Comparison of ENCODE assay signal across 15 mouse cellular contexts in the genomic region with DNA sequence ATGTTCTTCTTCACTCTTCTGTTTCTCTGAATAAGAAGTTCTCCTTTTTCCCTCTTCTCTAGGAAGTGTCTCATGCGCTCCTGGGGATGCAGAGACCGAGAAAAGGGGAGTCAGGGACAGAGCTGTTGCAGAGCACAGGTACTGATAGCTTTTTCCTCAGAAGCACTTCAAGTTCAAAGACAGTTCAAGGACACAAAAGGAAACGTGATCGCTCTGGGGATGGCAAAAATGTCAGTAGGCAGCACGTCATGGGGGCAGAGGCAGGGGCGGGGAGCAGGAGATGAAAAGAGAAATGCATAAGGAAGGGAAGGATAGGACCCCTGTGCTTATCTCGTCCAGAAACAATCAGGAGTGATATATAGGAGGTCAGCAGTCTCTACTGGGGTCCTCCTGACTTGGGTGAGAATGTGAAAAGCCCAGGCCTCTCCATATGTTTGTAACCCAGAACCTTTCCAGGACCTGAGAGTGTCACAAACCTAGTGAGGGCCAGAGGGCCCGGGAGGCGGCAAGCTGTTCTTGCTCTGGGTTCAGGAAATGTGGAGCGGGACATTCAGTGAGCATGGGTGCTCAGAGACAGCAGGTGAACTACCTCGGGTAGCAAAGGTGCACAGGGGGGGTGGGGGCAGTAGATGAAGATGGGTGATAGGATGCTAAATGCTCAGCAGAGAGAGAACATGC. TPM values are rescaled to one million over a fixed set of nuclear protein-coding genes. Genes with fewer than 3 reads are reported as not detected.
DNase-seq lines count a peak whose midpoint lies in the region; ATAC-seq and TF ChIP-seq lines count a peak whose summit lies in the region.
"Had no signal": no experiment of that assay in that cellular context is flagged by ENCODE, and none has a peak within 500 bp of the region (broad histone marks: within the 10 kb centered on the region; RNA-seq: fewer than 3 reads in every experiment).

No protein-coding gene starts in this region.

- intact Hi-C loops in heart, postnatal 25 days (cut with DNase I) = no loop called here

- H3K9ac ChIP-seq in heart, postnatal 0 days (replicated peaks; ENCODE audit: low read depth, low read length) = no peak overlapping the region
- H3K9ac ChIP-seq in limb, embryonic 14.5 days (ENCODE audit: low read depth, low read length, severe bottlenecking) = no peak overlapping the region

- no peaks in the 10 kb centered on the region for H3K9me3 ChIP-seq in heart, postnatal 0 days (replicated peaks; ENCODE audit: control insufficient read depth, low read length)
- H3K9me3 ChIP-seq in forebrain, embryonic 10.5 days = no peaks in the 10 kb centered on the region
- no peaks in the 10 kb centered on the region for H3K9me3 ChIP-seq in limb, embryonic 14.5 days (ENCODE audit: control insufficient read depth, low read length)

- WGBS in heart, postnatal 0 days = 27% methylated on average over 11 of the region's 11 CpGs
- 49% methylated on average over 11 of the region's 11 CpGs for WGBS in forebrain, embryonic 10.5 days
- WGBS in limb, embryonic 14.5 days = 43% methylated on average over 11 of the region's 11 CpGs

- peak; percentile 20; the same call in 1 of the 2 replicates for ATAC-seq in heart, postnatal 0 days (ENCODE audit: insufficient read depth, low read depth)
- no peak for ATAC-seq in limb, embryonic 14.5 days (ENCODE audit: low FRiP score, low read depth)
- no peak for ATAC-seq in granulocyte monocyte progenitor cell, adult 5-6 weeks (replicated peaks; ENCODE audit: poor library complexity, severe bottlenecking)

- no peak overlapping the region for H3K4me3 ChIP-seq in heart, postnatal 0 days (ENCODE audit: low read depth, low read length)
- peak overlapping the region; percentile 30 for H3K4me3 ChIP-seq in forebrain, embryonic 10.5 days
- no peak overlapping the region for H3K4me3 ChIP-seq in limb, embryonic 14.5 days (replicated peaks; ENCODE audit: low read length)
- H3K4me3 ChIP-seq: erythroblast, embryonic 14.5 days had no signal

- TF ChIP-seq CTCF in heart, postnatal 0 days (IDR thresholded peaks at IDR 0.05; ENCODE audit: low read depth) = no peak

- no peaks in the 10 kb centered on the region for H3K27me3 ChIP-seq in heart, postnatal 0 days (ENCODE audit: control insufficient read depth, insufficient read depth, low read length)
- H3K27me3 ChIP-seq in forebrain, embryonic 10.5 days (ENCODE audit: poor library complexity, severe bottlenecking) = no peaks in the 10 kb centered on the region
- H3K27me3 ChIP-seq in limb, embryonic 14.5 days (ENCODE audit: control insufficient read depth, insufficient read depth, low read length) = no peaks in the 10 kb centered on the region
- H3K27me3 ChIP-seq: CH12.LX had no signal

- H3K27ac ChIP-seq in heart, postnatal 0 days (ENCODE audit: low read depth) = no peak overlapping the region
- no peak overlapping the region for H3K27ac ChIP-seq in forebrain, embryonic 10.5 days
- H3K27ac ChIP-seq in limb, embryonic 14.5 days (replicated peaks; ENCODE audit: low read depth, low read length) = no peak overlapping the region

- no peaks in the 10 kb centered on the region for H3K36me3 ChIP-seq in heart, postnatal 0 days (replicated peaks; ENCODE audit: control insufficient read depth, insufficient read depth, low read length)
- H3K36me3 ChIP-seq in forebrain, embryonic 10.5 days (replicated peaks) = no peaks in the 10 kb centered on the region
- H3K36me3 ChIP-seq in limb, embryonic 14.5 days (ENCODE audit: control insufficient read depth, insufficient read depth, low read length) = no peaks in the 10 kb centered on the region

- no peak for DNase-seq in heart, postnatal 0 days (ENCODE audit: low spot score)
- no peak for DNase-seq in heart, postnatal 25 days (ENCODE audit: low spot score)
- DNase-seq in ES-CJ7 (ENCODE audit: low read depth, low spot score) = peak; percentile 57
- no peak for DNase-seq in forebrain, embryonic 10.5 days (ENCODE audit: extremely low spot score, low spot score)
- no peak for DNase-seq in limb, embryonic 14.5 days (ENCODE audit: low spot score)
- no peak for DNase-seq in urinary bladder, postnatal 14 days (ENCODE audit: low spot score)
- DNase-seq in right cerebral cortex, postnatal 25 days = no peak
- DNase-seq: cerebellum, adult 11-12 months; layer of hippocampus, adult 9-11 months had no signal

- no peaks in the 10 kb centered on the region for H3K4me1 ChIP-seq in heart, postnatal 0 days (ENCODE audit: control insufficient read depth, insufficient read depth)
- peaks cover 11% of the 10 kb centered on the region for H3K4me1 ChIP-seq in forebrain, embryonic 10.5 days
- peaks cover 4% of the 10 kb centered on the region; the same call in 1 of the 2 replicates for H3K4me1 ChIP-seq in limb, embryonic 14.5 days (ENCODE audit: control insufficient read depth, insufficient read depth, low read length)

- TF ChIP-seq EP300 in heart, postnatal 0 days (IDR thresholded peaks at IDR 0.05; ENCODE audit: low read depth) = no peak

- TF ChIP-seq POLR2A in limb, embryonic 14.5 days (IDR thresholded peaks at IDR 0.05; ENCODE audit: borderline replicate concordance, extremely low read depth, insufficient read depth, insufficient read length) = no peak

- H3K4me2 ChIP-seq in heart, postnatal 0 days (ENCODE audit: low read depth, low read length) = no peak overlapping the region
- H3K4me2 ChIP-seq in limb, embryonic 14.5 days (replicated peaks; ENCODE audit: low read depth, low read length, severe bottlenecking) = peak overlapping the region; percentile 8; the same call in 1 of the 2 replicates

RNA-seq across cellular contexts. Expression of a gene that starts 0.5 kb away (rescaled TPM):
- 0.50 TPM in 1 of 2 replicates, not detected in the other for total RNA-seq in heart, postnatal 0 days (2014; rRNA removed; ENCODE audit: low replicate concordance)
- 0.78 and 0.90 TPM in 2 replicates for polyA plus RNA-seq in heart, postnatal 0 days (2015; fragmentation: Nextera tagmentation; extraction: Ambion mirVana)
- not detected for total RNA-seq in heart, postnatal 25 days (2021)
- polyA plus RNA-seq in forebrain, embryonic 10.5 days (2016; fragmentation: Nextera tagmentation; extraction: Ambion mirVana) = 0.12 TPM in 1 of 2 replicates, not detected in the other
- 0.54 and 0.82 TPM in 2 replicates for polyA plus RNA-seq in limb, embryonic 14.5 days (2012; rRNA removed)
- polyA plus RNA-seq in limb, embryonic 14.5 days (2014; fragmentation: Nextera tagmentation; extraction: Ambion mirVana) = 0.28 and 0.29 TPM in 2 replicates
- not detected in 2 replicates for total RNA-seq in granulocyte monocyte progenitor cell, adult 5-6 weeks (2014; fragmentation: Nextera tagmentation)
- not detected in 2 replicates for total RNA-seq in granulocyte monocyte progenitor cell, adult 5-6 weeks (2017)
- total RNA-seq: neutrophil, adult 5-6 weeks had no signal
- polyA plus RNA-seq: erythroblast, embryonic 14.5 days; liver, embryonic 16.5 days; spleen, adult 2 months had no signal

RNA-seq across cellular contexts. Expression of a gene that starts 48.6 kb away (rescaled TPM):
- 4.3 and 4.6 TPM in 2 replicates for total RNA-seq in heart, postnatal 0 days (2014; rRNA removed; ENCODE audit: low replicate concordance)
- 3.2 and 3.3 TPM in 2 replicates for polyA plus RNA-seq in heart, postnatal 0 days (2015; fragmentation: Nextera tagmentation; extraction: Ambion mirVana)
- 1 to 10 TPM; 8.2 to 8.4 TPM for total RNA-seq in heart, postnatal 25 days (2021)
- polyA plus RNA-seq in forebrain, embryonic 10.5 days (2016; fragmentation: Nextera tagmentation; extraction: Ambion mirVana) = 0.76 and 0.95 TPM in 2 replicates
- 6.6 and 6.8 TPM in 2 replicates for polyA plus RNA-seq in limb, embryonic 14.5 days (2012; rRNA removed)
- 5.8 and 7.6 TPM in 2 replicates for polyA plus RNA-seq in limb, embryonic 14.5 days (2014; fragmentation: Nextera tagmentation; extraction: Ambion mirVana)
- 43.0 and 52.2 TPM in 2 replicates for total RNA-seq in granulocyte monocyte progenitor cell, adult 5-6 weeks (2014; fragmentation: Nextera tagmentation)
- 66.4 and 71.5 TPM in 2 replicates for total RNA-seq in granulocyte monocyte progenitor cell, adult 5-6 weeks (2017)
